Mouse (Mus musculus) left cerebral cortex, adult 9 months (tissue): ENCODE measurements around the gene Slc25a47.

ENCODE experiments used
- DNase-seq, 2 experiments: peaks; one replicate each; pipeline ENCODE4 v3.0.0; 2022; ENCODE audit warnings: low spot score in 2 of 2

The Slc25a47 gene

GRCm38 (mm10) chr12:108835840-108836409 lies at the start of gene Slc25a47, which contains the start of gene Slc25a29:
Gene Slc25a47, plus strand, starts transcription at chr12:108836046.
Gene Slc25a29, minus strand, starts transcription at chr12:108835883.
- DNase-seq, result peak; percentile 89 to 96

DNA sequence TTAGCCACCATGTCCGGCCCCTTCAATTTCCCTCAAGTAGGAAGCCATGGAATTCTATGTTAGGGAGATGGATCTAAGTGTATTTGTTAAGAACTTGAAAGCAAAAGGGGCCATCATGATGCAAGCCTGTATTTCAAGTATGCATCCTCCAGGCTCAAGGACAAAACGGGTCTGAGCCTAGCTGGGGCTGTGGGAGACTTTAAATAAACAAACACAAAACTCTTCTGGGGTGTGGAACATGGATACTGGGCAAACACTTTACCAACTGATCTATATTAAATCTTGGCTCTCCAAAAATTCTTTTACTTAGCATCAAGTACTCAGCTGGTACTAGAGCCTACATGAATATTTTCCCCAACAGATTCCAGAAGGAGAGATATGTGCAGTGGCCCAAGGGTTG lies 48.5 kb upstream of the Slc25a47 start:
- DNase-seq, result no peak

DNA sequence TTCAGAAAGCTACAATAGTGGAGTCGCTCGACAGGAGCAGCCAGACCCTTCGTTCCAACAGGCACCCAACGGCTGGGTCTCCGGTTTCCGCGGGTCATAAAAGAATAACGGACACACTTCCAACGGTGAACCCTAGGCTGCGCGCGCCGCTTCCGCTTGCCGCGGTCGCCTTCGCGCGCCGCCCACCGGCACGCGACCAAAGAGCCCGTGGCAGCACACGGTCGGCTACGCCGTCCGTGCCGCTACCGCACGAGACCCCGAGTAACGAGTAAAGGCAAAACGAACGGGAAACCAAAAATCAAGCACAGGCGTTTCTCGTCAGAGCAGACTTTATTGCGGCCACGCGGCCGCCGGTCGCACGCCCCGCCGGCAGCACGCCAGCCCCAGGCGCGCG lies 43.7 kb upstream of the Slc25a47 start:
- peak; percentile 55 to 76 for DNase-seq

- DNase-seq, result peak; percentile 97
Measured at GRCm38 (mm10) chr12:108792546-108793452, 43.0 kb upstream of the Slc25a47 start, which contains the start of gene Yy1. Gene Yy1, plus strand, starts transcription at chr12:108792973.

DNA sequence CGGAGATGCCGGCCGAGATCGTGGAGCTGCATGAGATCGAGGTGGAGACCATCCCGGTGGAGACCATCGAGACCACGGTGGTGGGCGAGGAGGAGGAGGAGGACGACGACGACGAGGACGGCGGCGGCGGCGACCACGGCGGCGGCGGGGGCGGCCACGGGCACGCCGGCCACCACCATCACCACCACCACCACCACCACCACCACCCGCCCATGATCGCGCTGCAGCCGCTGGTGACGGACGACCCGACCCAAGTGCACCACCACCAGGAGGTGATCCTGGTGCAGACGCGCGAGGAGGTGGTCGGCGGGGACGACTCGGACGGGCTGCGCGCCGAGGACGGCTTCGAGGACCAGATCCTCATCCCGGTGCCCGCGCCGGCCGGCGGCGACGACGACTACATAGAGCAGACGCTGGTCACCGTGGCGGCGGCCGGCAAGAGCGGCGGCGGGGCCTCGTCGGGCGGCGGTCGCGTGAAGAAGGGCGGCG lies 42.3 kb upstream of the Slc25a47 start:
- peak; percentile 21 to 27 for DNase-seq

- DNase-seq, result peak; percentile 55 to 71
Measured at GRCm38 (mm10) chr12:108794078-108794711, 41.7 kb upstream of the Slc25a47 start.

GRCm38 (mm10) chr12:108794979-108795537 lies 40.8 kb upstream of the Slc25a47 start:
- DNase-seq, result no peak

DNA sequence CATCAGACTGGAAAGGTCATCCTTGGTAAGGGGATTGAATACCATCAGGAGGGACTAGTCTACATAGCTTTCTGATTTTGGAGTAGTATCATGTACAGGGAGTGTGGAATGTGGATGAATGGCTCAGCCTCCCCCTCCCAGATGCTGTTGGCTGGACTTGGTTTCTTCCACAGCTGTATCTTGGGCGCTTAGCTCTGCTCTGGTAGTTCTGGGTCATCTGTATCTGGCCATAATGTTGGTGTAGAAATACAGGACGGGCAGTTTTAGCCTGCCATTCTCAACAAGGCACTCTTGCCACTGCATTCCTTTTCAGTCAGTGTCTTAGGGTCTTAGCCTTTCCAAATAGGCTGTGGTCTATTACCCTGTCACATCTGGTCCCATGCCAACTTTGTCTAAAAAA lies 34.2 kb upstream of the Slc25a47 start:
- DNase-seq, result no peak

DNA sequence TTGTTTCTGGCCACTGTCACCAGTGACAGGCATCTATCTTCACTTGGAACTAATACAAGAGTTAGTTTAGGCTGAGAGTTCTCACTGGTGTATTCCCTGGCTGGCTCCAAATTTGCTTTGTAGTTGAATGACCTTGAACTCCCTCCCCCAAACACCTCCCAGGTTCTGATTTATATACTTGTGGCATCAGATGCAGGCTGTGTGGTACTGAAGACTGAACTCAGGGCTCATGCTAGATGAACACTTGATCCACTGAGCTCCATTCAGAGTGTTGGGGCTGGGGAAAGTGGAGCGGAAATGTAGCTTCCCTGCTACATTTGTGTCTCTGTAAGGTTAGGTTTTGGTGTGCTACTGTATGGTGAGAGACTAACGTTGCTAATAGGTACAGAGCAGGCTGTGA lies 31.5 kb upstream of the Slc25a47 start:
- no peak for DNase-seq

DNA sequence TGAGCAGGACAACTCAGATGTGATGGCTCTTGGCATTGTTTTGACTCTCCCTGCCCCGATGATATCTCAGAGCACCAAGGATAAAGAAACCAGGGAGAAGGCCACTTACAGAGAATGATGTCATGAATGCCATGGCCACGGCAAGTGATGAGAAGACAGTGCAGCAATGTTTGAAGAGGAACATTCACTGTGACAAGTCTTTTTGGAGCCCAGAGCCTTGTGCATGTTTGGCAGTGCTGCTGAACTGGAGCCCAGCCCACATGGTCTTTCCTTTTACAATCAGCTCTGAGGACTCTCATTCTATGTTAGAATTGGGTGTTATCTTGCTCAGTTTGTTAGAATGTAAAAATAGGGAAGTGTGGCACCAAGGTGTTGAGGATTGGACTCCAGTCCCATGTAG lies 27.4 kb upstream of the Slc25a47 start:
- no peak for DNase-seq

DNA sequence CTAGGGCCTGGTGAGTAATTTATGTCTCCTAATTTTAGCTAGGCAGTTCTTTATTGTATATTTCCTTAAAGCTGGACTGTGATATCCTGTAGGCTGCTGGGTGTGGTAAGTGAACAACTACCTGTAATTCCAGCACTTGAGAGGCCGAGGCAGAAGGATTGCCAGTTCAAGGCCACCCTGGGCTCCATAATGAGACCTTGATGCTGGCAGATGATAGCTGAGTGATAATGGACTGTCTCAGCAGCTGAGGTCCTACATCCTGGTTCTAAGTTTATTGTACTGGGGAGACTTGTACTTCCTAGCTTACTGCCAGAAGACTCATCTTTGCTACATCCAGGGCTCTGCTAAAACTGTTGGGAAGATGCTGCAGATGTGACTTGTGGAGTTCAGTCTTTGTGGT lies 26.1 kb upstream of the Slc25a47 start:
- DNase-seq, result no peak

DNA sequence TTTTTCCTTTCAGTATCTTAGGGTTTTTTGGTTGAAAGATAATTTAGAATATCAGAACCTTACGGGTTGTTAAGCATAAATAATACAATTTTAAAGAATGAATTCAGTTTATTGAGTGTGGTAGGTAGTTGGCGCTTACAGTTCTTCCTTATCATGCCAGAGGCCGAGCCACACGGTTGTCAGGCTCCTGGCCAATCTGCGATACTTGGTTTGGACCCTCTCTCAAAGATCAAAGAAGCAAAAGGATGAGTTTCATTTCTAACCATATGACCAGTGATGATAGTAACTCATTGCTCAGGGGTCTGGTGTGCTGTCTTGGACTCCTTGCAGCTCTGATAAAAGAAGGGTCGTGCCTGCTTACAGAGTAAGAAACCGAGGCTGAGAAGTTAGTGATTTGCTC lies 25.5 kb upstream of the Slc25a47 start:
- DNase-seq, result no peak

DNA sequence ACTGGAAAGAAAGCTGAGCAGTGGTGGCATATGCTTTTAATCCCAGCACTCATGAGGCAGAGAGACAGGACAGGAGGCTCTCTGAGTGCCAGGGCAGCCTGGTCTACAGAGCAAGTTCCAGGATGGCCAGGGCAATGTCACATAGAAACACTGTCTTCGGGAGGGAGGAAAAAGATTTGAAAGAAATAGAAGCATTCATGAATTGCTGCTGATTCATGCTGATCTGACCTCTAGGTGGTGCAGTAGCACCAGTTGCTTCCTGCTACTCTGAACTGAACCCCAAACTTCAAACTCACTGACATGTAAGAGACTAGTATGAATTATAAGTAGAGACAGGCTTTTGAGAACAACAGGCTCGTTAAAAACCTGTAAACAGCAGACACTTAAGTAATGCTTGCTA lies 24.7 kb upstream of the Slc25a47 start:
- no peak for DNase-seq

DNA sequence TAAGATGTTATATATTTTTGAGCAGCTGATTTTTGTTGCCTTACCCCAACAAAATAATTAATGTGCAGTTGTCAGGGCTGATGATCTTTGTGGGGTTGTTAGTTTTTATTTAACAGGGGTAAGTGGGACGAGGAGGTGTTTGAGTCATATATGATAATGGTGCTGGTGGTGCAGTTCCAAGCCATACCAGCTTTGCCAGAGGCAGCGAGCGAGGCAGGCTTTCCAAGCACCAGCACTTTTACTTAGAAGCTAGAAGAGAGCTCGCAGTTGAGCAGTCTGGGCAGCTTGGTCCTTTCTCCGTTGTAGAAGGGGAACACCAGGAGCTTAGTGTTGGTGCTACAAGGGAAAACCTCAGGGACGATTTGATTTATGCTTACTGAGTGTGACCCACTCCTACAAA lies 23.4 kb upstream of the Slc25a47 start:
- no peak for DNase-seq

GRCm38 (mm10) chr12:108814470-108814869 lies 21.4 kb upstream of the Slc25a47 start:
- DNase-seq, result no peak

DNA sequence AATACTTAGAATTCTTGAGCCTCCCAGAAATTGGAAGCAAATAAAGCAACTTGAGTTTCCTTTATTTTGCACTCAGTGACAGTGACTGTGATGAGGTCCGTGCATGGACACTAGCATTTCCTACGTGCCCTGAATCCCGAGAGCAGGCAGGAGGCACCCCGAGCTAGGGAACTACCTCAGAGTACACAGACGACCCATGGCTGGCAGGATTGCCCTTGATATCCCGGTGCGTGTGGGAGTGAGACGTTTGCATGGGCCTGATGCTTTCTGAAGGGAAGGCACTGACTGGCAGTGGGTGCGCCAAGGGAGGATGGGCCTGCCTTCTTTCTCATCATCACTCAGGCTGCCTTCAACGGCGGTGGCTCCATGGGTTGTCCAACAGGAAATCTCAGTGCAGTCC lies 19.3 kb upstream of the Slc25a47 start:
- no peak for DNase-seq

DNA sequence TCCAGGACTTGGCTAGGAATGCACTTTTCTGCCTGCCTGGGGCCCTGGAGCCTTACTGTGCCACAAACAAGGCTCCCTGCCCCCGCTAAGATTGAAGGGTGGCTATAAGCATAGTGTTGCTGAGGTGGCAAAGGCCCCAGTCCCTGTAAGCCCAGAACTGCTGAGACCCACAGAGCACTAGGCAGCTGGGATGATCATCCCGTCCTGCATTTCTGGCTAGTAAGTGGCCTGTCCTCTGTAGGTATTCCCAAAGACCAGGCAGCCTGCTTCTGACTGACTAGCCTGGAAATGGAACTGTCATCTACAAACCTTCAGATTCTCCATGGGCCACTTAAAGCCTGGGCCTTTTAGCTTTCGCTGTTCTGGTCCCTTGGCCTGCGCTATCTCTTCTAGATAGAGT lies 15.4 kb upstream of the Slc25a47 start:
- no peak for DNase-seq

GRCm38 (mm10) chr12:108823036-108823435 lies 12.8 kb upstream of the Slc25a47 start:
- DNase-seq, result no peak

GRCm38 (mm10) chr12:108824225-108824874 lies 11.5 kb upstream of the Slc25a47 start:
- no peak for DNase-seq

- no peak for DNase-seq
Measured at GRCm38 (mm10) chr12:108825561-108826224, 10.2 kb upstream of the Slc25a47 start.
